Mouse (Mus musculus) brain, embryonic 14.5 days (tissue): ENCODE measurements around the gene Rab37. TPM values are rescaled to one million over a fixed set of nuclear protein-coding genes. Genes with fewer than 3 reads are reported as not detected.

Experiments used
- DNase-seq: peaks from one replicate; pipeline ENCODE4 v3.0.0-alpha.2; 2011; ENCODE audit warnings: low read depth
- CTCF ChIP-seq: fragments of 200-500 bp; IDR thresholded peaks from 2 replicates; pipeline ENCODE4 v1.5.1; 2012; ENCODE audit warnings: inconsistent platforms, mild to moderate bottlenecking, moderate library complexity, borderline replicate concordance; ENCODE audit not compliant: insufficient read depth, insufficient read length; ENCODE audit errors: extremely low read depth
- POLR2A ChIP-seq: fragments of 200-500 bp; IDR thresholded peaks from 2 replicates; pipeline ENCODE4 v1.6.1; 2012; ENCODE audit warnings: mild to moderate bottlenecking, inconsistent platforms, borderline replicate concordance; ENCODE audit not compliant: poor library complexity, insufficient read depth, insufficient read length, severe bottlenecking; ENCODE audit errors: extremely low read depth
- polyA plus RNA-seq: library from polyadenylated mRNA; depleted of rRNA; stranded (reverse); fragments of >200 nt; gene quantifications from 2 replicates; pipeline ENCODE4 v1.2.3, GENCODE M21; 2012; rRNA removed

The Rab37 gene
- polyA plus RNA-seq, 1 experiment: 0.89 TPM

GRCm38 (mm10) chr11:115192180-115192579, 100.9 kb downstream of the Rab37 start:
- no peak for DNase-seq
- TF ChIP-seq POLR2A: no peak
- no peak for TF ChIP-seq CTCF

GRCm38 (mm10) chr11:115194693-115195092, 103.5 kb downstream of the Rab37 start:
- TF ChIP-seq POLR2A (no peak), CTCF (no peak)
- no peak for DNase-seq

- no peak for DNase-seq
- TF ChIP-seq POLR2A (no peak), CTCF (no peak)
Observed at GRCm38 (mm10) chr11:115195933-115196332, 104.7 kb downstream of the Rab37 start.

- no peak for TF ChIP-seq CTCF
- TF ChIP-seq POLR2A: no peak
- DNase-seq: no peak
Observed at GRCm38 (mm10) chr11:115197558-115197957, 106.3 kb downstream of the Rab37 start.

- no peak for DNase-seq
- TF ChIP-seq CTCF: no peak
- no peak for TF ChIP-seq POLR2A
Observed at GRCm38 (mm10) chr11:115198932-115199384, 107.7 kb downstream of the Rab37 start.

GRCm38 (mm10) chr11:115200520-115200919, 109.3 kb downstream of the Rab37 start:
- TF ChIP-seq CTCF (no peak), POLR2A (no peak)
- no peak for DNase-seq

- peak; percentile 98 for TF ChIP-seq CTCF
- no peak for TF ChIP-seq POLR2A
- DNase-seq: peak; percentile 85
Observed at GRCm38 (mm10) chr11:115202316-115202715, 111.1 kb downstream of the Rab37 start.

DNA sequence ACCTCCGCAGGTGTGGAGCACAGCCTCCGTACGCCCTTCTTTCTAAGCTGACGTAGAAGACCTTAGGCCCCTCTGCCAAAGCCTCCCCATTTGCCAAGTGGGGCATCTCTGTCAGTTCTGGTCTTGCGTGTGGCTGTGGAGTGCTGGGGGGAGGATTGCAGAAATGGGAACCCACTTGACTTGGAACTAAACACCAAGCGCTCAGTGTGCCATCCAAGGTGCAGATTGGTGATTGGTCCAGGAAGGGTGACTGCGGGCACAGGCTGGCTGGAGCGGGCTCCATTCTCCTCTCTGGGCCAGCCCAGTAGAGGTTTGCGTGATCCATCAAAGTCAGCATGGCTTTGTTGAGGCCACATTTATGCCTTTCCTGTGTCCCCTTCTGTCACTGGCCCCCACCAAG, 111.5 kb downstream of the Rab37 start:
- no peak for DNase-seq
- TF ChIP-seq CTCF (no peak), POLR2A (no peak)

- peak; percentile 49 for DNase-seq
- TF ChIP-seq CTCF: no peak
- TF ChIP-seq POLR2A: no peak
Observed at GRCm38 (mm10) chr11:115208126-115208525, 116.9 kb downstream of the Rab37 start.

GRCm38 (mm10) chr11:115208776-115209732, 117.8 kb downstream of the Rab37 start:
- no peak for DNase-seq
- TF ChIP-seq CTCF (no peak), POLR2A (no peak)

GRCm38 (mm10) chr11:115209958-115210357, 118.7 kb downstream of the Rab37 start:
- DNase-seq: no peak
- no peak for TF ChIP-seq POLR2A
- no peak for TF ChIP-seq CTCF

Other genes starting within 250 kb of the Rab37 start
- gene Gprc5c, start 240.3 kb upstream of the Rab37 start, polyA plus RNA-seq: 4.1 and 7.4 TPM in 2 replicates
- 0.53 and 0.60 TPM in 2 replicates for gene Cd300a, start 201.4 kb upstream of the Rab37 start, polyA plus RNA-seq
- gene Cd300lb, start 157.0 kb upstream of the Rab37 start, polyA plus RNA-seq: 0.04 and 0.07 TPM in 2 replicates
- gene Cd300c, start 122.3 kb upstream of the Rab37 start, polyA plus RNA-seq: 0.15 TPM in 1 of 2 replicates, not detected in the other
- gene Cd300ld, start 101.5 kb upstream of the Rab37 start, polyA plus RNA-seq: 0.06 and 0.11 TPM in 2 replicates
- gene Cd300c2, start 89.6 kb upstream of the Rab37 start, polyA plus RNA-seq: 1.0 and 1.5 TPM in 2 replicates
- gene Cd300ld2, start 75.2 kb upstream of the Rab37 start, polyA plus RNA-seq: not detected in 2 replicates
- gene Cd300ld4, start 64.4 kb upstream of the Rab37 start, polyA plus RNA-seq: 0.16 and 0.21 TPM in 2 replicates
- gene Cd300ld5, start 53.7 kb upstream of the Rab37 start, polyA plus RNA-seq: 0.21 and 0.23 TPM in 2 replicates
- gene Cd300ld3, start 43.0 kb upstream of the Rab37 start, polyA plus RNA-seq: 0.10 TPM in 1 of 2 replicates, not detected in the other
- gene Cd300e, start 29.3 kb upstream of the Rab37 start, polyA plus RNA-seq: not detected in 2 replicates
- 0.10 and 0.15 TPM in 2 replicates for gene Cd300lf, start 42.6 kb downstream of the Rab37 start, polyA plus RNA-seq
- 31.6 and 40.5 TPM in 2 replicates for gene Slc9a3r1, start 71.9 kb downstream of the Rab37 start, polyA plus RNA-seq
- 7.1 and 10.7 TPM in 2 replicates for gene Tmem104, start 96.1 kb downstream of the Rab37 start, polyA plus RNA-seq
- gene Nat9, start 96.4 kb downstream of the Rab37 start, polyA plus RNA-seq: 16.0 and 16.9 TPM in 2 replicates
- 0.89 and 1.2 TPM in 2 replicates for gene Grin2c, start 175.8 kb downstream of the Rab37 start, polyA plus RNA-seq
- 26.1 and 32.4 TPM in 2 replicates for gene Fdxr, start 185.6 kb downstream of the Rab37 start, polyA plus RNA-seq
- 1.6 and 2.4 TPM in 2 replicates for gene Fads6, start 206.2 kb downstream of the Rab37 start, polyA plus RNA-seq
- gene Otop2, start 215.7 kb downstream of the Rab37 start, polyA plus RNA-seq: 0.13 and 0.15 TPM in 2 replicates
- 0.04 and 0.11 TPM in 2 replicates for gene Ush1g, start 230.6 kb downstream of the Rab37 start, polyA plus RNA-seq
- gene Otop3, start 243.3 kb downstream of the Rab37 start, polyA plus RNA-seq: 0.29 and 0.64 TPM in 2 replicates